Comparison of ENCODE assay signal across 8 mouse cellular contexts in the genomic region with DNA sequence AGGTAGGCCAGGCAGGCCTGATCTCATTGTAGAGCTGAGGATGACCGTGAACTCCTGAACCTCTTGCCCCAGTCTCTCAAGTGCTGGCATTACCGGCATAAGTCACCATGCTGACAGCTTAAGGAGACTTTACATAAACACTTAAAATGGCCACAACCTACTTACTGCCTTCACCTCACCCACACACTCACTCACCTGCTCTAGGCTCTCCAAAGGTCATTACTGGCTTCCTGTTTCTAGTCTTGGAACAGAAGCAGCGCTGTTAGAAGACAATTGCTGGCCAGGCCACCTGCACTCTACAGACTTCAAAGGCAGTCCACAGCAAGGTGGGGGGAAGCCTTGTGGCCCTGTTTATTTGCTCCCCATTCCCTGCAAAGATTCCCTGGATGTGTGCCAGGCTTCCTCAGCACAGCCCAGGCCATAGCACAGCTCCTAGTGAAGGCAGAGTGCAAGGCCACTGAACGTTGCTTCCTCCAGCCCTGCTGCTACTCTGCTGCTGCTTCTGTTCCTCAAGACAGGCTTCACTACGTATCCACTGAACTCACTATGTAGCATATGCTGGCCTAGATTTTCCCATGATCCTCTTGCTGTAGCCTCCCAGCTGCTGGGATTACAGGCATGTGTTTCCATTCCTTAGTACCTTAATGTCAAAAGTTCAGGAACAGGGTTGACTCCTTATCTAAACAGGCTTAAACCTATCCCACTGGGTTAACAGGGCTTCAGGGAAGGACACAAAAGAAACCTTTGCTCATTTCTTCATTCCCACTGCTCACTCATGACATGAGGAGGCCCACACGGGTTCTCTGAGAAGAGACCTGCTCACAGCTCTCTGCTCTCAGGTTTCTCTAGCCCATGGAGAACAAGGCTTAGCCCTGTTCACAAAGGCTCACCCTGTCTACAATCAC. TPM values are rescaled to one million over a fixed set of nuclear protein-coding genes. Genes with fewer than 3 reads are reported as not detected.
DNase-seq lines count a peak whose midpoint lies in the region; ATAC-seq and TF ChIP-seq lines count a peak whose summit lies in the region.

No protein-coding gene starts in this region.

- no peak for DNase-seq in kidney, adult 11 months
- peak; percentile 50 for DNase-seq in adrenal gland, postnatal 14 days
- peak; percentile 84 for DNase-seq in lung, postnatal 0 days (ENCODE audit: low spot score)
- no peak for DNase-seq in frontal cortex, postnatal 10 days (ENCODE audit: low spot score in 2 of 2)
- DNase-seq in gastrocnemius, postnatal 25 days: no peak
- no peak for DNase-seq in cerebellum, adult 11 months

- H3K9ac ChIP-seq in kidney, embryonic 14.5 days (ENCODE audit: low read depth, low read length): no peak overlapping the region
- no peak overlapping the region for H3K9ac ChIP-seq in embryonic facial prominence, embryonic 13.5 days
- H3K9ac ChIP-seq in lung, postnatal 0 days (replicated peaks; ENCODE audit: low read depth): no peak overlapping the region

- H3K27ac ChIP-seq in kidney, embryonic 14.5 days (ENCODE audit: low read depth, low read length): peak overlapping the region; percentile 12; the same call in 1 of the 2 replicates
- H3K27ac ChIP-seq in embryonic facial prominence, embryonic 13.5 days: peak overlapping the region; percentile 3; the same call in 1 of the 2 replicates
- H3K27ac ChIP-seq in lung, postnatal 0 days (ENCODE audit: low read length): peak overlapping the region; percentile 86

- H3K4me2 ChIP-seq in kidney, embryonic 14.5 days (replicated peaks; ENCODE audit: low read depth, low read length): no peak overlapping the region
- H3K4me2 ChIP-seq in embryonic facial prominence, embryonic 13.5 days: no peak overlapping the region
- H3K4me2 ChIP-seq in lung, postnatal 0 days (replicated peaks; ENCODE audit: low read depth, low read length): no peak overlapping the region

- H3K4me3 ChIP-seq in kidney, embryonic 14.5 days (ENCODE audit: low read length): no peak overlapping the region
- no peak overlapping the region for H3K4me3 ChIP-seq in embryonic facial prominence, embryonic 13.5 days
- H3K4me3 ChIP-seq in lung, postnatal 0 days (ENCODE audit: low read depth, low read length): no peak overlapping the region

- peak; percentile 44; the same call in 1 of the 2 replicates for ATAC-seq in kidney, embryonic 14.5 days (ENCODE audit: low FRiP score, low TSS enrichment)
- ATAC-seq in embryonic facial prominence, embryonic 13.5 days (ENCODE audit: insufficient number of reproducible peaks, insufficient read depth, low FRiP score, low TSS enrichment, low read depth): no peak
- peak; percentile 81 for ATAC-seq in lung, postnatal 0 days

- no peaks in the 10 kb centered on the region for H3K9me3 ChIP-seq in kidney, embryonic 14.5 days (ENCODE audit: control insufficient read depth, low read length)
- no peaks in the 10 kb centered on the region for H3K9me3 ChIP-seq in embryonic facial prominence, embryonic 13.5 days
- no peaks in the 10 kb centered on the region for H3K9me3 ChIP-seq in lung, postnatal 0 days (ENCODE audit: low read length)

- H3K4me1 ChIP-seq in kidney, embryonic 14.5 days (ENCODE audit: control insufficient read depth, insufficient read depth, low read length): no peaks in the 10 kb centered on the region
- H3K4me1 ChIP-seq in embryonic facial prominence, embryonic 13.5 days: peaks cover 14% of the 10 kb centered on the region; the same call in 1 of the 2 replicates
- peaks cover 16% of the 10 kb centered on the region for H3K4me1 ChIP-seq in lung, postnatal 0 days (ENCODE audit: insufficient read depth, low read depth, low read length)

- H3K36me3 ChIP-seq in kidney, embryonic 14.5 days (ENCODE audit: control insufficient read depth, insufficient read depth, low read length): peaks cover 80% of the 10 kb centered on the region
- H3K36me3 ChIP-seq in embryonic facial prominence, embryonic 13.5 days: peaks cover 96% of the 10 kb centered on the region
- H3K36me3 ChIP-seq in lung, postnatal 0 days (ENCODE audit: insufficient read depth, low read length): peaks cover 45% of the 10 kb centered on the region

- no peaks in the 10 kb centered on the region for H3K27me3 ChIP-seq in kidney, embryonic 14.5 days (ENCODE audit: control insufficient read depth, insufficient read depth, low read length)
- no peaks in the 10 kb centered on the region for H3K27me3 ChIP-seq in embryonic facial prominence, embryonic 13.5 days
- H3K27me3 ChIP-seq in lung, postnatal 0 days (replicated peaks; ENCODE audit: insufficient read depth, low read length): no peaks in the 10 kb centered on the region

- WGBS in kidney, embryonic 14.5 days: 67% methylated on average over 6 of the region's 6 CpGs
- WGBS in embryonic facial prominence, embryonic 13.5 days: 73% methylated on average over 6 of the region's 6 CpGs
- WGBS in lung, postnatal 0 days: 27% methylated on average over 6 of the region's 6 CpGs

- TF ChIP-seq EP300 in lung, postnatal 0 days (IDR thresholded peaks at IDR 0.05): peak; percentile 77; the same call in 1 of the 2 replicates

- TF ChIP-seq CTCF in lung, postnatal 0 days (IDR thresholded peaks at IDR 0.05): no peak

RNA-seq across cellular contexts. Expression of gene Snx22, which starts 22.1 kb away (rescaled TPM):
- polyA plus RNA-seq in kidney, embryonic 14.5 days (2014; fragmentation: Nextera tagmentation; extraction: Ambion mirVana): 0.91 and 1.5 TPM in 2 replicates
- total RNA-seq in adrenal gland, postnatal 14 days (2021): 1.2 and 2.3 TPM in 2 replicates
- 5.3 and 5.6 TPM in 2 replicates for polyA plus RNA-seq in embryonic facial prominence, embryonic 13.5 days (2015; fragmentation: Nextera tagmentation; extraction: Ambion mirVana)
- polyA plus RNA-seq in lung, postnatal 0 days (2015; fragmentation: Nextera tagmentation; extraction: Ambion mirVana): 25.7 and 28.3 TPM in 2 replicates
- under 1 TPM; 0.18 to 0.21 TPM for total RNA-seq in gastrocnemius, postnatal 25 days (2021)

RNA-seq across cellular contexts. Expression of gene Ppib, which starts 31.6 kb away (rescaled TPM):
- polyA plus RNA-seq in kidney, embryonic 14.5 days (2014; fragmentation: Nextera tagmentation; extraction: Ambion mirVana): 622 and 701 TPM in 2 replicates
- total RNA-seq in adrenal gland, postnatal 14 days (2021): 322 and 341 TPM in 2 replicates
- 568 and 589 TPM in 2 replicates for polyA plus RNA-seq in embryonic facial prominence, embryonic 13.5 days (2015; fragmentation: Nextera tagmentation; extraction: Ambion mirVana)
- polyA plus RNA-seq in lung, postnatal 0 days (2015; fragmentation: Nextera tagmentation; extraction: Ambion mirVana): 577 and 650 TPM in 2 replicates
- 10 to 100 TPM; 50.9 to 69.2 TPM for total RNA-seq in gastrocnemius, postnatal 25 days (2021)

RNA-seq across cellular contexts. Expression of gene Snx1, which starts 34.8 kb away (rescaled TPM):
- 90.1 and 130 TPM in 2 replicates for polyA plus RNA-seq in kidney, embryonic 14.5 days (2014; fragmentation: Nextera tagmentation; extraction: Ambion mirVana)
- total RNA-seq in adrenal gland, postnatal 14 days (2021): 85.3 and 88.2 TPM in 2 replicates
- 119 and 131 TPM in 2 replicates for polyA plus RNA-seq in embryonic facial prominence, embryonic 13.5 days (2015; fragmentation: Nextera tagmentation; extraction: Ambion mirVana)
- 108 and 112 TPM in 2 replicates for polyA plus RNA-seq in lung, postnatal 0 days (2015; fragmentation: Nextera tagmentation; extraction: Ambion mirVana)
- total RNA-seq in gastrocnemius, postnatal 25 days (2021): 10 to 100 TPM; 14.0 to 16.7 TPM

RNA-seq across cellular contexts. Expression of gene Ciao2a, which starts 34.8 kb away (rescaled TPM):
- 164 and 171 TPM in 2 replicates for polyA plus RNA-seq in kidney, embryonic 14.5 days (2014; fragmentation: Nextera tagmentation; extraction: Ambion mirVana)
- 80.7 and 86.2 TPM in 2 replicates for total RNA-seq in adrenal gland, postnatal 14 days (2021)
- polyA plus RNA-seq in embryonic facial prominence, embryonic 13.5 days (2015; fragmentation: Nextera tagmentation; extraction: Ambion mirVana): 177 and 184 TPM in 2 replicates
- 110 and 111 TPM in 2 replicates for polyA plus RNA-seq in lung, postnatal 0 days (2015; fragmentation: Nextera tagmentation; extraction: Ambion mirVana)
- 10 to 100 TPM; 42.1 to 47.7 TPM for total RNA-seq in gastrocnemius, postnatal 25 days (2021)

Comparison
In these comparisons a context has a peak if more than half of its experiments do, and no peak if none do; other contexts are left out.
1. H3K27ac ChIP-seq: peak in every context shown above with its lines; median percentile 86 in lung, postnatal 0 days; 12 in kidney, embryonic 14.5 days; 3 in embryonic facial prominence, embryonic 13.5 days.
2. DNase-seq: peak in adrenal gland, postnatal 14 days (single experiment) and lung, postnatal 0 days (single experiment); none in kidney, adult 11 months (single experiment), frontal cortex, postnatal 10 days (0 of 2), gastrocnemius, postnatal 25 days (single experiment) and cerebellum, adult 11 months (single experiment).